Mouse (Mus musculus) right cerebral cortex, postnatal 25 days (tissue): Measurements from ENCODE around the gene Olfr765.
A peak's percentile ranks its signal among the peaks of the same experiment; 100 is the strongest.
"Not testable (repeated sequence)": the region's sequence is repeated elsewhere in the genome, so short reads cannot be mapped to it uniquely, and the experiment has no call there.

Experiments used
- DNase-seq: peaks from one replicate; pipeline ENCODE4 v3.0.0; 2022

Gene Olfr765

DNA sequence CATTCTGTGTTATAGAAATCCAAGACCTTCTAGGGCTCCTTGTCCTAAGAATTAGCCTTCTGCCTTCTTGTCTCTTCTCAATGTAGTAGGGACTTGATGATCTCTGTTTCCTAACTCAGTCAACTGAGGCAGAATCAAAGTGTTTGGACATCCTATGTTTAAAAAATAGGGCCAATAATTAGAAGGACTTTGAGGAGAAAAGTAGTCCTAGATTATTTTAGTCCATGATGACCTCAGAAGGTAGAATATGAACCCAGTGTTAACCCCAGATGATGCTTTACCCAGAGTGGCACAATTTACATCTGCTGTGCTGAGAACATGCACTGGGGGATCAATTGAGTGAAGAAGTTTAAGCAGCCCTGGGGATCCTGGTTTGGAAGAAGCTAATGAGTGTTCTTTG is at the start of gene Olfr765:
TSS of gene Olfr765 (minus strand) at position 101 of the 400 bp plus-strand sequence.
- not testable (repeated sequence) for DNase-seq

DNA sequence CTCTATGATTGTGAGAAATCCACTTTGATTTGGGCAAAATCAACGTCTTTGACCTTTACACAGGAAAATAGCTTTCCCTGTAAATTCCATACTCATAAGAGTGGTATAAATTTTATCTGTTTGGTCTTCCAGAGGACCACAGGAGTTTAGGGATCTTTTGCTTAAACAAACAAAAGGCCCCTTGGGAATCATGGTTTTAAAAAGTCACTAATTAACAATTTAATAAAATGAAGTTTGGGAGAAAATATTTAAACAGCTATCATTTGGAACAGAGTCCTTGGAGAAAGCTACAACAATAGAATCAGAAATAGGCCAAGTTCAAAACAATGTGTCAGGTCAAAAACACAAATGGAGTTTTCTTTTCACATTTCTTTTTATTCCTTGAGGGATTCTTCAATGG is 49.5 kb upstream of the Olfr765 start, which contains the start of gene Olfr768:
TSS of gene Olfr768 (minus strand) at position 101 of the 400 bp plus-strand sequence.
- no peak for DNase-seq

DNA sequence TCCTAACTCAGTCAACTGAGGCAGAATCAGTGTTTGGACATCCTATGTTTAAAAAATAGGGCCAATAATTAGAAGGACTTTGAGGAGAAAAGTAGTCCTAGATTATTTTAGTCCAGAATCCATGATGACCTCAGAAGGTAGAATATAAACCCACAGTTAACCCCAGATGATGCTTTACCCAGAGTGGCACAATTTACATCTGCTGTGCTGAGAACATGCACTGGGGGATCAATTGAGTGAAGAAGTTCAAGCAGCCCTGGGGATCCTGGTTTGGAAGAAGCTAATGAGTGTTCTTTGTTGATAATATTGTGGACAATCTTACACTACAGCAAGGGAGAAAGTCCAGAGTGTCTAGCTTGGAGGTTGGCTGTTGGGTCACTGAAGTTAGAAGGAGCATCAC is 33.0 kb upstream of the Olfr765 start, which contains the start of gene Olfr767:
TSS of gene Olfr767 (minus strand) at position 101 of the 400 bp plus-strand sequence.
- DNase-seq, result not testable (repeated sequence)

DNA sequence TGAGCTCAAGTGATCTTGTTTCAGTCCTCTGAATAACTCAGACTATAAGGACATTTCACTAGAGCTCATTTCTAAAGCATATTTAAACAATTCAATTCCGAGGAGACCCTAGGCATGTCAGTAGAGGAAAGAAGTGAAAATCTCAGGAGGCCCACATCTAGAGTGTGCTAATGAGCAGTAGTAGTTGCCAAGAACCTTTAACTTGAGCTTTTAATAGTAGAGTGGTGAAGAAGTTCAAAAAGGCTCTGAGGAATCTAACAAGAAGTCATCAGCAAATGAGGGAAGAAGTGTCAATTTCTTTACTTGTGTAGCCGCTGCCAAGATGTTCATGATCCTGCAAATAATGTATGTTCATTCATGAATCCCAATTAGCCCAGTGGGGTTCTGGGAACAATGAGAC is 19.1 kb upstream of the Olfr765 start, which contains the start of gene Olfr766-ps1:
TSS of gene Olfr766-ps1 (minus strand) at position 101 of the 400 bp plus-strand sequence.
- no peak for DNase-seq

DNA sequence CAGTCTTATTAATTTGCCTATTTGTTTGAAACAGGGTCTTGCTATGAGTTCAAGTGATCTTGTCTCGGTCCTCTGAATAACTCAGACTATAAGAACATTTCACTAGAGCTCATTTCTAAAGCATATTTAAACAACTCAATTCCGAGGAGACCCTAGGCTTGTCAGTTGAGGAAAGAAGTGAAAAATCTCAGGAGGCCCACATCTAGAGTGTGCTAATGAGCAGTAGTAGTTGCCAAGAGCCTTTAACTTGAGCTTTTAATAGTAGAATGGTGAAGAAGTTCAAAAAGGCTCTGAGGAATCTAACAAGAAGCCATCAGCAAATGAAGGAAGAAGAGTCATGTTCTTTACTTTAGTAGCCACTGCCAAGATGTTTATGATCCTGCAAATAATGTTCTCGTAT is 10.0 kb downstream of the Olfr765 start, which contains the start of gene Olfr764-ps1:
TSS of gene Olfr764-ps1 (minus strand) at position 101 of the 400 bp plus-strand sequence.
- no peak for DNase-seq

DNA sequence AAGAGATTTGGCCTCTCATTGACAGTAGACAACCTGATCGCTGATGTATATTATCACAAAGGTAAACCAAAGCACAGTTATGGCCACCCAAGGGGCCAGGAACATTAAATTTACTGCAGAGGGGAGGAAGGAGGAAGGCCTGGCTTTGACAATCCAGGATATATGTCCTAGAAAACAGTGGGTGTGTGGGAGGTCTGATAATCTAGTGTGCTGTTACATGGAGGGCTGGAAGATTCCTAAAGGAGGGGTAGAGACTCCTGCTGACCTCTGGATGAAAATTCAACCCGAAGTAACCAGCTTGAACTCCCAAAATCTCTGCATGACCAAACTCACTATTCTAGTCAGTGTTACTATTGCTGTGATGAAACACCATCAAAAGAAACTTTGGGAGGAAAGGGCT is 21.5 kb downstream of the Olfr765 start:
- DNase-seq, result no peak

DNA sequence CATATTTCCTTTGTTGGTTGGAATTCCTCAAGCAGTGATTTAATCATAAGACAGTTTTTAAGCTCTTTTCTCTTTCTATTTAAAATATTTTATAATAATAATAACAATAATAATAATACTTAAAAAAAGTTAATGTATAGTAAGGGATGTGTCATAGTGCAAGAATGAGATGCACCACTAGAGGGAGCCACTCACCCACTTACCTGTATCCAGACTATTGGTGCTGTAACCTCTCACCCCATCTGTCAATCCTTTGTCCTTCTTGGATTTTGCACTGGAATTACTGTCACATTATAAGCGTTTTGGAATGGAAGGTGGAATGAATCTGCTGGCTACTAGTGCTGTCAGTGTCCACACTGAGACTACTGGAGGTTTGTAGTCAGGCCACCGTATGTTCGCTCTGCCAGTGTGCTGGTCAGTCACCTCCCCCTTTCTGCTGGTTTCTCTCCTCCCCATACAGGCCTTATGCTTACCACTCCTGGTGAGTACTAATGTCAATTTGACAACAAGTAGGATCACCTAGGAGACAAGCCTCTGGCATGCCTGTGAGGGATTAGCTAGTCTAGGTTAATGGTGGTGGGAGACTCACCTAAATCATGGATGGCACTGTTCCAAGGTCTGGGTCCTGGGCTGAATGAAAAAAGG is 23.7 kb downstream of the Olfr765 start:
- peak; percentile 22 for DNase-seq

DNA sequence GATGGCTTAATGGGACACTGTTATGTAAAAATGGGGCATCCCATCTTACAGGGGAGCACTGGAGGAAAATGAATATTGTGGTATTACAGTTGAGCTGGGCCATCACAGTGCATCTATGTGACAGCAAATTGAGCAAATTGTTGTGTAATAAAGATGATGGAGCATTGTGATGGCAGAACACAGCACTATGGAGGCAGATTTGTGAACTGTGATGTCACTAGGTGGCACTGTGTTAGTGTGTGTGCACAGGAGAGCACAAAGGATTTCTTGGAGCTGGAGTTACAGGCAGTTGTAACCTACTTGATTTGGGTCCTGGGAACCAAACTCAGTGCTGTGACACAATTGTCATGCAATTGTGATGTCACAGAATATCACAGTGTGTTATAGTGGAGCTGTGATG is 26.5 kb downstream of the Olfr765 start:
- DNase-seq, result no peak

DNA sequence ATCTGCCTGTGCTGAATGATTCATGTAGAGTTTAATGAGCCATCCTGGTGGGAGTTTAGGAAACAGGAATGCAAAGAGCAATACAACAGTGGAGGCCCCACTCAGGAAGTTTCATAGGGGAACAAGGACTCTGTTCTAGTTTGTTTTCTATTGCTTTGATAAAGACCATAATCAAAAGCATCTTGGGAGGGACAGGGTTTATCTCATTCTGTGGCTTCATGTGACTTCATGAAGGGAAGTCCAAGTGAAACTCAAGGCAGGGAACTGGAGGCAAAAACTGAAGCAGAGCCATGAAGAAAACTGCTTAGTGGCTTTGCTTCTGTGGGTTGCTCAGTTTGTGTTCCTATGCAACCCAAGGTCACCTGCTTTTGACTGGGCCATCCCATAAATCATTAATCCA is 35.3 kb downstream of the Olfr765 start:
- no peak for DNase-seq

DNA sequence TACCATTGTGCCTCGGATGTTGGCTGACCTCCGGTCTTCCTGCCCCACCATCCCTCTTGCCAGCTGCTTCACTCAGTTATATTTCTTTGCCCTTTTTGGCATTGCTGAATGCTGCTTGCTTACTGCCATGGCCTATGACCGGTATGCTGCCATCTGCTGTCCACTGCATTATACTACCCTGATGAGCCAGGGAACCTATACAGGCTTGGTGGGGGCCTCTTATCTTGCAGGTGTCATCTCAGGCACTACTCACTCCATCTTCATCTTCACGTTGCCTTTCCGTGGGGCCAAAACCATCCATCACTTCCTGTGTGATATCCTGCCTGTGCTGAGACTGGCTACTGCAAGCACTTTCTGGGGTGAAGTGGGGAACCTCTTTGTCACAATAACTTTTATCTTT is 38.3 kb downstream of the Olfr765 start:
- not testable (repeated sequence) for DNase-seq

DNA sequence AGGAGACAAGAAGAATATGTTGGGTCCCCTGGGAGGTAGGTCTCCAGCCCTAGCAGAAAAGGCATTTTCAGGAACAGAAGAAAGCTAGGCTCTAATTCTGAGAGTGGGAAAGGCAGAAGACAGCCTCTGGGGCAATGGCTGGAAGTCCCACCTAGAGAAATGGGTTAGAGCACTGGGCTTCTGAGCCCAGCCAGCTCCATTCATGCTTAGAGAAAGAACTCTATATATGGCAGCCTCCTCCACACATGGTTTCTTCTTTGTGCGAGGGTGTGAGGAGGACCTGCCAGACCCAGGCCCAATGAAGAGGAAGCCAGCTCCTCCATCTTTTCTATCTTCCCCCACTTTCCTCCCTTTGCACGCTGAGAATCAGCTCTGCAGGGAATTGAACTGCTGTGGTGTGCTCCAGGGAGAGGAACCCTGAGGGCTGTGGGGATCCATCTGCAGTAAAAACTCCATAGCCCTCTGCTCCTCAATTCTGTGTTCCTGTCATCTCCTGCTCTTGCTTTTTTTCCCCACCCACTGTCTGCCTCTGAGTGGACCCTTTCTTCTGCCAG is 39.4 kb downstream of the Olfr765 start, which contains the start of gene Olfr763:
TSS of gene Olfr763 (plus strand) at position 504 of the 554 bp plus-strand sequence.
- no peak for DNase-seq

DNA sequence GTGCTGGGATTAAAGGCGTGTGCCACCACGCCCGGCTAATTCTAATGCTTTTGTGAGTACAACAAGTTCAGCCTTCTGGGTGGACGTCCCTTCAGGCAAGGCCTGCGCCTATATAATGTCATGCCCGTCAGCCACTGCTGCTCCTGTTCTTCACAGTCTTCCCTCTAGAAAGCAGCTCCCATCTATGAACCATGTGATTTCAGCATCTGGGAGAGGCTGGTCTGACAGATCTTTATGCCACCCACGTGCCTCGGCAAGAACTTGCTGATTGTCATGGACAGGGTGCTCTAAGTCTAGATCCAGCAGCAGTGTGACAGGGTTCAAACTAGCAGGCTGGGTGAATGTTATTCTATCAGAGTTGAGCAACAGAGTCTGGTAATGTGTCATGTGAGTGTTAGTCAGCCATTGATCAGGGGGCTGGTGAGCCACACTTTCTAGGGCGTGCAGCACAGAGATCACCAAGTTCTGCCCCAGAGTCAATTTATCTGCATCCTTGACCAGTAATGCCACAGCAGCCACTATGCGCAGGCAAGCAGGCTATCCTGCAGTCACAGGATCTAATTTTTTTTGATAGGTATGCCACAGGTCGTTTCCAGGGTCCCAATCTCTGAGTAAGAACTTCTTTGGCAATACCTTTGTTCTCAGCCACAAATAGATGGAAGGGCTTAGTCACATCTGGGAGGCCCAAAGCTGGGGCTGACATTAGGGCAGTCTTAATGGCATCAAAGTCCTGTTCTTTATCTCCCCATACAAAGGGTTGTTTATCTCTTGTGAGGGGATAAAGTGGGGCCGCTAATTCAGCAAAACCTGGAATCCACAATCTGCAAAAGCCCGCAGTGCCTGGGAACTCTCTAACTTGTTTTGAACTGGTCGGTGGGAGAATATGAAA is 45.5 kb downstream of the Olfr765 start:
- DNase-seq, result no peak

DNA sequence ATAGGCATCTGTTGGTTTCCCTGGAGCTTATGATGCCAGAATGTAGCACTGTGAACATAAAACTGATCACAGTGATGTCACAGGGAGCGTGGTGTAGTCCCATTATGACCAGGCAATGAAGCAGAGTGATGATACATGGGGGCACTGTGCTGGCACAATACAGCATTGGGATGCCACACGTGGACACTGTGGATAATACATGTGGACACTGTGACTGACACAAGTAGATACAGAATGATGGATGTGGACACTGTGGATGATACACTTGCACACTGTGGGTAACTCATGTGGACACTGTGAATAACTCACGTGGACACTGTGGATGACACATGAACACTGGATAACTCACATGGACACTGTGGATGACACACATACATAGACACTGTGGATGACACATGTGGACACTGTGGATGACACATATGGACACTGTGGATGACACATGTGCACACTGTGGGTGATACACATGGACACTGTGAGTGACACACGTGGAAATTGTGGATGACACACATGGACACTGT is 53.2 kb downstream of the Olfr765 start:
- no peak for DNase-seq

DNA sequence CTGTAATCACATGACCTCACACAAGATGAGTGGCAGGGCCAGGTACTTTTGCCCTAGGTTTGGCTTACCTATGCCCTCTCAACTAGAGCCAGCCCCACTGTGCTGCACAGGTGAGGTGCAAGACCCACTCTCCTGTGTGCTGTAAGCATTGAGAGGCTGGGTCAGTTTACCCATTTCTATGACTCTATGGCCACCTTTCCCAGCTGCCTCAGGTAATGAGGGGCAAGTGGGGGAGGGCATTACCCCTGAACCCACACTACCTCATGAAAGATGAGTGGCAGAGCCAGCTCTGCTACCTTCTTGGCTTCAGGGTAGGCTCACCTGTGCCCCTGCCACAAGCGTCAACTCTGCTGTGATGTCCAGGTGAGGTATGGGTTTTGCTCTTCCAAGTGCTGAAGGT is 54.0 kb downstream of the Olfr765 start:
- no peak for DNase-seq
